Mouse (Mus musculus) forelimb bud, embryonic 11.5 days (tissue): ENCODE results near the gene Pcgf1.

Experiments used
- DNase-seq: peaks from one replicate; pipeline ENCODE4 v3.0.0-alpha.2; 2012; ENCODE audit warnings: low read depth, low spot score

Gene Pcgf1

GRCm38 (mm10) chr6:83122961-83123360 is 45.3 kb downstream of the Pcgf1 start:
- DNase-seq = no peak

GRCm38 (mm10) chr6:83124851-83125312 is 47.2 kb downstream of the Pcgf1 start:
- DNase-seq = peak; percentile 94

- no peak for DNase-seq
These were observed 47.7 kb downstream of the Pcgf1 start, which contains the start of gene Ino80b for GRCm38 (mm10) chr6:83125331-83125730. Gene Ino80b (minus strand): TSS chr6:83125431.

GRCm38 (mm10) chr6:83127419-83127818 is 49.8 kb downstream of the Pcgf1 start:
- DNase-seq = no peak
